Mouse (Mus musculus) midbrain, embryonic 14.5 days (tissue): Measurements from ENCODE around the gene Ush2a. TPM values are rescaled to one million over a fixed set of nuclear protein-coding genes. Genes with fewer than 3 reads are reported as not detected.

Experiments used
- ATAC-seq: fragments of 200-750 bp; cut with Nextera tagmentation; 2 replicates; pipeline ENCODE4 v1.8.0; 2017; ENCODE audit warnings: moderate number of reproducible peaks, moderate library complexity; ENCODE audit not compliant: low FRiP score, low TSS enrichment
- DNase-seq: peaks from one replicate; pipeline ENCODE4 v3.0.0-alpha.2; 2015
- H3K27ac ChIP-seq: fragments of 300-500 bp; sonication (generic); replicated peaks from 2 replicates; pipeline ENCODE4 v1.5.1; 2014; ENCODE audit warnings: mild to moderate bottlenecking, low read depth, low read length, moderate library complexity
- H3K27me3 ChIP-seq: fragments of 300-500 bp; sonication (generic); 2 replicates; pipeline ENCODE4 v1.6.1; 2014; ENCODE audit warnings: low read length, control low read depth, mixed read lengths; ENCODE audit not compliant: control insufficient read depth, insufficient read depth
- H3K36me3 ChIP-seq: fragments of 300-500 bp; sonication (generic); 2 replicates; pipeline ENCODE4 v1.6.1; 2014; ENCODE audit warnings: low read length, control low read depth; ENCODE audit not compliant: control insufficient read depth, insufficient read depth
- H3K4me1 ChIP-seq: fragments of 300-500 bp; sonication (generic); 2 replicates; pipeline ENCODE4 v1.6.1; 2014; ENCODE audit warnings: mild to moderate bottlenecking, antibody characterized with exemption, low read length, control low read depth; ENCODE audit not compliant: control insufficient read depth, insufficient read depth
- H3K4me2 ChIP-seq: fragments of 300-500 bp; sonication (generic); 2 replicates; pipeline ENCODE4 v1.6.1; 2014; ENCODE audit warnings: mild to moderate bottlenecking, low read length, moderate library complexity
- H3K4me3 ChIP-seq: fragments of 300-500 bp; sonication (generic); replicated peaks from 2 replicates; pipeline ENCODE4 v1.5.1; 2014; ENCODE audit warnings: low read depth, low read length
- H3K9ac ChIP-seq: fragments of 300-500 bp; sonication (generic); replicated peaks from 2 replicates; pipeline ENCODE4 v1.6.1; 2014; ENCODE audit warnings: mild to moderate bottlenecking, low read length, moderate library complexity
- H3K9me3 ChIP-seq: fragments of 300-500 bp; sonication (generic); 2 replicates; pipeline ENCODE4 v1.6.1; 2016; ENCODE audit warnings: low read length, control low read depth, mixed read lengths; ENCODE audit not compliant: control insufficient read depth
- WGBS: fragments of 180-500 bp; shearing (Covaris S2); extraction: QIAGEN DNeasy Blood & Tissue Kit; methylation state at CpG from one replicate; pipeline ENCODE4 v1.1.7; 2014; 5-methylcytosine and 5-hydroxymethylcytosine counted together
- polyA plus RNA-seq: library from polyadenylated mRNA; unstranded; fragments of >200 nt; fragmentation: Nextera tagmentation; extraction: Ambion mirVana; gene quantifications from 2 replicates; pipeline ENCODE4 v1.2.1, GENCODE M21; 2014

Ush2a gene
- polyA plus RNA-seq, 1 experiment from 2014 or later: 0.62 TPM

DNA sequence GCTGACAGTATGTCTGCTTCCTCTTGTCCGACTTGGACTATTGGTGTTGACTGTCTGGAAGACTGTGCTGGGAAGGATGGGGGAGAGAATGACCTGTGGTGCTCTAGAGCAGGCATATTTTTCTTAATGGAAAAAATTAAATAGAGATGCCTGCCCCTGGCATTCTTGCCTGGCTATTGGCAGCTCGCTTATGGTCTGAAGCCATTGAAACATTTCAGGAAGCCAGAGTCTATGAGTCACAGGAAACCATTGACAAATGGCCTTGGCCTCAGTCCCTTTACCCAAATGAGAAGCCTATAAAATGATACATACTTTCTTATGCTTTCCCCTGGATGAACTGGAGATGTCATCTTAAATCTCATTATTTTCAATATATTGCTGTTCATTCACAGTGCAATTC lies 92.9 kb downstream of the Ush2a start:
- Histone ChIP-seq H3K36me3 (no peaks in the 10 kb centered on the region), H3K9me3 (no peaks in the 10 kb centered on the region), H3K9ac (no peak overlapping the region), H3K27me3 (no peaks in the 10 kb centered on the region), H3K27ac (no peak overlapping the region), H3K4me1 (no peaks in the 10 kb centered on the region), H3K4me3 (no peak overlapping the region), H3K4me2 (no peak overlapping the region)
- 85% methylated on average over 2 of the region's 2 CpGs for WGBS
- DNase-seq: no peak
- ATAC-seq: no peak

DNA sequence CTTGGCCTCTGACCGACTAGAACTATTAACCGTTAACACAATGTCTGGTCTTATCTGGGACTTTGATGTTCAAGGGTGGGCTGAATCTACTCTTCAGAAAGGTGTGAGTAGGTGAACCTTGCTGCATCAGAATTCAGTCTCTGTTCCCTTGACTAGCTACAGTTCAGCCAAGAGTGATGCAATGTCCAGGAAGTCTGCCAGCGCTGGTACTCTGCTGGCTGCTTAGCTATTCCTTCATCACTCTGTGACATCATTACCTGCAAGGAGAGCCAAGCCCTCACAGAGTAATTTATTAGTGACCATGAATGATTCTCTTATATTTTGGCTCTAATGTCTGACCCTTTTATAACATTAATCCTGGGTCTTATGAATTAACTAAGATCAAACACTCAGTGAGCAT lies 101.7 kb downstream of the Ush2a start:
- Histone ChIP-seq H3K4me3 (no peak overlapping the region), H3K4me1 (no peaks in the 10 kb centered on the region), H3K9ac (no peak overlapping the region), H3K27me3 (no peaks in the 10 kb centered on the region), H3K36me3 (no peaks in the 10 kb centered on the region), H3K27ac (no peak overlapping the region), H3K4me2 (no peak overlapping the region), H3K9me3 (no peaks in the 10 kb centered on the region)
- DNase-seq (no peak), ATAC-seq (no peak)
- WGBS: 92% methylated on average over 3 of the region's 3 CpGs

DNA sequence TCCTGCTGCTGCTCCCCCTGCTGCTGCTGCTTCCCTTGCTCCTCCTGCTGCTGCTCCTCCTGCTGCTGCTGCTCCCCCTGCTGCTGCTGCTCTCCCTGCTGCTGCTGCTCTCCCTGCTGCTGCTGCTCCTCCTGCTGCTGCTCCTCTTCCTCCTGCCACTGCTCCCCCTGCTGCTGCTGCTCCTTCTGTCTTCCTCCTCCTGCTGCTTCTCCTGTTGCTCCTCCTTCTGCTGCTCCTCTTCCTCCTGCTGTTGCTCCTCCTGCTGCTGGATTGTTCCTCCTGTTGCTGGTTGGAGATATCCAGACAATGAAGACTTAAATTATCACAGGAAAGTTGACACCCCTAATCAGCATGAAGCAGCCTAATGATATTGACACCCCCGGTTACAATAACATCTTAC lies 123.4 kb downstream of the Ush2a start:
- no peak overlapping the region for H3K4me2 ChIP-seq
- no peaks in the 10 kb centered on the region for H3K36me3 ChIP-seq
- DNase-seq (no peak), ATAC-seq (no peak)
- H3K9me3 ChIP-seq: no peaks in the 10 kb centered on the region
- H3K4me3 ChIP-seq: no peak overlapping the region
- no peaks in the 10 kb centered on the region for H3K27me3 ChIP-seq
- 71% methylated on average over 1 of the region's 1 CpGs for WGBS
- H3K27ac ChIP-seq: no peak overlapping the region
- no peak overlapping the region for H3K9ac ChIP-seq
- H3K4me1 ChIP-seq: no peaks in the 10 kb centered on the region

DNA sequence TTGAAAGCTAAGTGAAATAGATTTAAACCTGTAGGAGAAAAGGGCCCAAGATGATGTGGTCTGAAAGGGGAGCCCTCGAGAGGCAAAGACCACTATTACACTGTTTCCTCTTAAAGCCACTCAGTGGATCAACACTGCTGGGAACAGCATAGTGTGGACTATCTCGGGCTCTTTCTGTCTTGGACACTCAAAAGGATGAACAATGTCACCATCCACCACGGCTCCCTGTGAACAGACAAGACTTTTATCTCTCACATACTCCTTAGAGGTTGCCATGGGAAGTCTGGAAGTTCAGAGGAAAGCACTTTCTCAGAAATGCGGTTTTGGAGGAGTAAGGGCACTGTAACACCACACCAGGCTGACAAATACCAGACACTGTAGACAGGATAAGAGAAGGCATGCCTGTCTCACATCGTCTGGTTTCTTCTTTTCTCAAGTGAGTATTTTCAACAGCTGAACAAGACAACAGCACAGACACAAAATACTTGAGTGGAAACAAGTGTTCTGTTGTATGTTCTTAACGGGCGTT lies 124.0 kb downstream of the Ush2a start:
- Histone ChIP-seq H3K4me3 (no peak overlapping the region), H3K27ac (no peak overlapping the region), H3K27me3 (no peaks in the 10 kb centered on the region), H3K9ac (no peak overlapping the region), H3K36me3 (no peaks in the 10 kb centered on the region), H3K9me3 (no peaks in the 10 kb centered on the region), H3K4me2 (no peak overlapping the region), H3K4me1 (no peaks in the 10 kb centered on the region)
- ATAC-seq (no peak), DNase-seq (no peak)
- 70% methylated on average over 7 of the region's 7 CpGs for WGBS

DNA sequence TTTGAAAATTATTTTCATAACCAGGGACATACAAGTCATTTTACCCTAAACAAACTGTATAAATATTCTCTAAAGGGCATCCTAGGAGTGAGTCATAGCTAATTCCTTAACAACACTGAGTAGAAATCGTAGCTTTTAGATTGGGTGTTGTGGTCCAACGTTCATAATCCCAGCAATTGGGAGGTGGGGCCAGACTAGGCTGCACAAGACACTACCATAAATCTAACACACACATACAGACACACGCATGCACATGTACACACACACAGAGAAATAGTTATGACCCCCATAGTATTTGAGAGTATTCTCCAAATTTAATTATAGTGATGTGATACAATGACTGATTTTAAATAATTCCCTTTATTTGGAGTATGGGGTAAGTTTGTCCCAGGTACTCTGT lies 125.5 kb downstream of the Ush2a start:
- Histone ChIP-seq H3K4me2 (no peak overlapping the region), H3K4me1 (no peaks in the 10 kb centered on the region), H3K27me3 (no peaks in the 10 kb centered on the region), H3K4me3 (no peak overlapping the region), H3K9ac (no peak overlapping the region), H3K36me3 (no peaks in the 10 kb centered on the region), H3K27ac (no peak overlapping the region), H3K9me3 (no peaks in the 10 kb centered on the region)
- DNase-seq: no peak
- no peak for ATAC-seq
- WGBS: 88% methylated on average over 3 of the region's 3 CpGs

DNA sequence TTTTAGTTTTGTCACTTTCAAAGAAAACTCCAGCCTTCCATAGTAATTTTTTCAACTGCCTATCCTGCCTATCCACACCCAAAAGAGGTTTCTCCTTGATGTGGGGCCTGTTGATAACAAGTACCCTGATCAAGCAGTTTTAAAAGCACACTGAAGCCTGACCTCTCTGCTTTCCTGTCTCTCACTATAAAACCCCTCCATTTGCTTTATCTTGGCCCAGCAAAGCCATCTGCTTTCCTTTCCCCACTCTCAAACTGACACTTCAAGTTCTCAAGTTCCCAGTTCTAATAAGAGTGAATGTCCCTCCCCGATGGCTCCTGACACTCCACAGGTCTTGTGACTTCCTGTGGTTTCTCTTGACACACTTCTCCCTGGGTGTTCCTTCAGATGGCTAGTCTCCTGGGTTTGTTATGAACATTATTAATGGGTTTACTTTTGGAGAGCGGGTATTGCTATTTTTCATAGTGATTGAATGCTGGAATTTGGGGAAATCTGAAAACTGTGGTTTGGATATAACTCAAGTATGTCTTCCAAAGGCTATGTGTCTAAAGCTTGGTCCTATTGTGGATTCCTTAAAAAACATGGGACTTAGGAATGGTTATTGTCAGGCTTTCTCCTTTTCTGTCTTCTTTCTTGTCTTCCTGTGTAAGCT lies 126.1 kb downstream of the Ush2a start:
- Histone ChIP-seq H3K27ac (no peak overlapping the region), H3K4me1 (no peaks in the 10 kb centered on the region), H3K4me3 (no peak overlapping the region), H3K9ac (no peak overlapping the region), H3K9me3 (no peaks in the 10 kb centered on the region), H3K27me3 (no peaks in the 10 kb centered on the region), H3K4me2 (no peak overlapping the region), H3K36me3 (no peaks in the 10 kb centered on the region)
- ATAC-seq (no peak), DNase-seq (no peak)
- WGBS: 90% methylated on average over 2 of the region's 2 CpGs

DNA sequence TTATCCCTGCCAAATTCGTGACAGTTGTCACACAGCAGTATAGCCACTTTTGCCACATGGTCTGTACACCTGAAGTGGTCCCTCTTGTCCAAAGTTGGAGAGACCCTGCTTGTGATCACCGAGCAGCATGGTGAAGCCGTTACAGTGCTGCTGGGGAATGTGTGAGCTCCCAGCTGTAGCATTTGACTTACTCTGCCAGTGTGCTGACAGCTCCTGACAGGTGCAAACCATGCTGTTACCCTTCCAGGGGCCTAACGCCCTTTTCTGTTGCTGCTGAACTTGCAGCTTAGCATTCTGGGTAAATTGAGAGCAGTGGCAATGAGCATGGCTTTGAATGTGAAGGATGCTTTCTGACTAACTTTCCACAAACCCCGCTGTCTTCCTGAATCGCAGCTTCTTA lies 128.3 kb downstream of the Ush2a start:
- Histone ChIP-seq H3K36me3 (no peaks in the 10 kb centered on the region), H3K9me3 (no peaks in the 10 kb centered on the region), H3K4me3 (no peak overlapping the region), H3K9ac (no peak overlapping the region), H3K4me1 (no peaks in the 10 kb centered on the region), H3K4me2 (no peak overlapping the region), H3K27me3 (no peaks in the 10 kb centered on the region), H3K27ac (no peak overlapping the region)
- no peak for DNase-seq
- ATAC-seq: no peak
- WGBS: 70% methylated on average over 6 of the region's 6 CpGs

DNA sequence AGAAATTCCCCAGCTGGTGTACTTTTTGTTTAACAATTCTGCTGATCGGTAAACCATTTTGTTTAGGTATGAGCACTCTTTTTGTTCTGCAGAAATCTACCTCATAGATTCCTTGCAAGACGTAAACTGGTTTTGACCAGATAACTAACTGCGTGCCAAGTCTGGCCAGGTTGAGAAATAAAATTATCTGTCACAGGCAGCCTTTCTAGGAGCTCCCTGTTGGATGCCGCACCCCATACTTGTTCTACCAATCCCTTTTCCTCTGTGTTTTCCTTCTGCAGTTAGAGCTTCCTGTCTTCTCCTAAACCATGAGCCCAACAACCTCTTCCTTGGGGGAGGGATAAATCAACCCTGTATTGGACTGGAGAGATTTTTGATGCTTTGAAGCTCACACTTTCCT lies 145.4 kb downstream of the Ush2a start:
- no peak for DNase-seq
- Histone ChIP-seq H3K4me1 (no peaks in the 10 kb centered on the region), H3K4me2 (no peak overlapping the region), H3K4me3 (no peak overlapping the region), H3K9me3 (no peaks in the 10 kb centered on the region), H3K27me3 (no peaks in the 10 kb centered on the region), H3K27ac (no peak overlapping the region), H3K9ac (no peak overlapping the region), H3K36me3 (no peaks in the 10 kb centered on the region)
- WGBS: 95% methylated on average over 4 of the region's 4 CpGs
- no peak for ATAC-seq

DNA sequence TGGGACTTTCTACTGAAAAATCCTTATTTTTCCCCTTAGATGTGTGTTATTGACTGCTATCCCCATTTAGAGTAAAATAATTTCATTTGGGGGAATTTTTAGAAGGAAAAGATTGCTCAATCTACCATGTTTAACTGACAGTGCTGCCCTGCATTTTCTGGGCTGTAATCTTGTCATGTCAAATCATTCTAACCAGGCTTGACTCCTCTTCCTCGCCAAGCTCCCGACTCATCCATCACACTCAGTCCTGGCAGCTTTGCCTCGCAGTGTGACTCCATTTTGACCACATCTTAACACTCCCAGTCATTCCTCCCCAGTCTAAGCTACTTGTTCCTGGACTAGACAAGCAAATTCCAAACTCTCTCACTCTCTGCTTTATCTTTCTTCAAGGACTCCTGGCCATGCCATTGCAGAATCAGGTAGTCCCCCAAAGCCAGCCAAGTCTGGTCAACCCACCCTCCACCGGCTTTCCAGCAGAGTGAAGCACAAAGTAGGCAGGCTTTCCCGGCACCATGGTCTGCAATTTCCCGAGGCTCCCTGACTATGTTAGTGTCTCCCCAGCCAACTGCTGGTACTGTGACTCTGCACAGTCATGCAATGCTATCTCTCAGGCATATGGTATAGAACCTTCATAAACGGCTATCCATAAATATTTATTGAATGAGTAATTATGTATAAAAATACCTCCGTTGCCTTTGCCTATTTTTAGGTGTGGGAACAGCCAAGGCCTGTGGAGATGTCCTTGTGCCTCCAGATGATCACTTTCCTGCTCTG lies 146.0 kb downstream of the Ush2a start:
- H3K36me3 ChIP-seq: no peaks in the 10 kb centered on the region
- no peak overlapping the region for H3K27ac ChIP-seq
- no peak overlapping the region for H3K4me3 ChIP-seq
- H3K9me3 ChIP-seq: no peaks in the 10 kb centered on the region
- no peak overlapping the region for H3K4me2 ChIP-seq
- ATAC-seq: no peak
- H3K27me3 ChIP-seq: no peaks in the 10 kb centered on the region
- DNase-seq: no peak
- H3K9ac ChIP-seq: no peak overlapping the region
- no peaks in the 10 kb centered on the region for H3K4me1 ChIP-seq
- 91% methylated on average over 8 of the region's 8 CpGs for WGBS
